Mouse (Mus musculus) embryonic facial prominence, embryonic 14.5 days (tissue): ENCODE data around the gene Gm10488. TPM values are rescaled to one million over a fixed set of nuclear protein-coding genes. Genes with fewer than 3 reads are reported as not detected.
"Not testable (repeated sequence)": the region's sequence is repeated elsewhere in the genome, so short reads cannot be mapped to it uniquely, and the experiment has no call there.

Experiments used
- ATAC-seq: fragments of 200-750 bp; cut with Nextera tagmentation; 2 replicates; pipeline ENCODE4 v1.8.0; 2017; ENCODE audit warnings: low read depth, moderate number of reproducible peaks, moderate TSS enrichment
- DNase-seq: peaks from one replicate; pipeline ENCODE4 v3.0.0-alpha.2; 2015; ENCODE audit warnings: low spot score
- H3K27ac ChIP-seq: fragments of 300-500 bp; sonication (generic); replicated peaks from 2 replicates; pipeline ENCODE4 v1.5.1; 2014; ENCODE audit warnings: low read depth, mild to moderate bottlenecking, low read length, moderate library complexity
- H3K27me3 ChIP-seq: fragments of 300-500 bp; sonication (generic); replicated peaks from 2 replicates; pipeline ENCODE4 v1.6.1; 2014; ENCODE audit warnings: low read length; ENCODE audit not compliant: control insufficient read depth, insufficient read depth
- H3K36me3 ChIP-seq: fragments of 300-500 bp; sonication (generic); 2 replicates; pipeline ENCODE4 v1.6.1; 2014; ENCODE audit warnings: low read length, mixed read lengths; ENCODE audit not compliant: control insufficient read depth, insufficient read depth
- H3K4me1 ChIP-seq: fragments of 300-500 bp; sonication (generic); 2 replicates; pipeline ENCODE4 v1.6.1; 2014; ENCODE audit warnings: antibody characterized with exemption, low read length; ENCODE audit not compliant: control insufficient read depth, insufficient read depth
- H3K4me2 ChIP-seq: fragments of 300-500 bp; sonication (generic); 2 replicates; pipeline ENCODE4 v1.6.1; 2014; ENCODE audit warnings: low read depth, mild to moderate bottlenecking, low read length, moderate library complexity, mixed read lengths
- H3K4me3 ChIP-seq: fragments of 300-500 bp; sonication (generic); 2 replicates; pipeline ENCODE4 v1.5.1; 2014; ENCODE audit warnings: low read depth, mild to moderate bottlenecking, low read length
- H3K9ac ChIP-seq: fragments of 300-500 bp; sonication (generic); 2 replicates; pipeline ENCODE4 v1.6.1; 2014; ENCODE audit warnings: low read depth, mild to moderate bottlenecking, low read length, moderate library complexity, mixed read lengths
- H3K9me3 ChIP-seq: fragments of 300-500 bp; sonication (generic); 2 replicates; pipeline ENCODE4 v1.6.1; 2016; ENCODE audit warnings: low read length; ENCODE audit not compliant: control insufficient read depth
- WGBS: fragments of 180-500 bp; shearing (Covaris S2); extraction: QIAGEN DNeasy Blood & Tissue Kit; methylation state at CpG from one replicate; pipeline ENCODE4 v1.1.7; 2014; 5-methylcytosine and 5-hydroxymethylcytosine counted together
- microRNA-seq: library from miRNA; unstranded; fragments of <30 nt; microRNA quantifications from one replicate; pipeline ENCODE4, GENCODE M21; 2016; ENCODE audit warnings: borderline number of aligned reads
- polyA plus RNA-seq: library from polyadenylated mRNA; unstranded; fragments of >200 nt; fragmentation: Nextera tagmentation; extraction: Ambion mirVana; gene quantifications from 2 replicates; pipeline ENCODE4 v1.2.1, GENCODE M21; 2014

The Gm10488 gene
- polyA plus RNA-seq = not detected in 2 replicates

GRCm38 (mm10) chrX:29976014-29976413, at the start of gene Gm10488:
TSS of gene Gm10488 (plus strand) at chrX:29976314.
- WGBS = no CpG with 5 or more reads among the region's 6 CpGs
- ATAC-seq, H3K9me3 ChIP-seq: not testable (repeated sequence)

More at GRCm38 (mm10) chrX:29976014-29976413, at the start of gene Gm10488:
- not testable (repeated sequence) for H3K4me2 ChIP-seq, H3K9ac ChIP-seq, H3K4me1 ChIP-seq, H3K27ac ChIP-seq, H3K4me3 ChIP-seq, H3K27me3 ChIP-seq, H3K36me3 ChIP-seq, DNase-seq

Small RNA genes lying within 50 kb of the gene (microRNA-seq; reads per million reads assigned to microRNA genes)
- gene Gm44298 = not detected
